Mouse (Mus musculus): ENCODE results near the gene Foxn2.
A peak's percentile ranks its signal among the peaks of the same experiment; 100 is the strongest.

GRCm38 (mm10) chr17:88527781-88528180, 87.3 kb downstream of the Foxn2 start:
- TF ChIP-seq EP300 (IDR thresholded peaks at IDR 0.05; ENCODE audit: low read depth) (no peak), CTCF (IDR thresholded peaks at IDR 0.05; ENCODE audit: low read depth) (peak; percentile 27; the same call in 1 of the 2 replicates)

Data from liver, embryonic 14.5 days (tissue).